Mouse (Mus musculus) megakaryocyte, embryonic 14.5 days (primary cell): Measurements from ENCODE around the gene Prr5l. TPM values are rescaled to one million over a fixed set of nuclear protein-coding genes. Genes with fewer than 3 reads are reported as not detected.

ENCODE experiments used
- H3K27me3 ChIP-seq: replicated peaks from 2 replicates; pipeline ENCODE3; 2012; ENCODE audit warnings: inconsistent platforms
- H3K36me3 ChIP-seq: replicated peaks from 2 replicates; pipeline ENCODE3; 2012; ENCODE audit warnings: low read length, inconsistent platforms, mixed read lengths
- H3K4me1 ChIP-seq: 2 replicates; pipeline ENCODE4 v1.6.1; 2012; ENCODE audit warnings: inconsistent platforms
- H3K4me3 ChIP-seq: replicated peaks from 2 replicates; pipeline ENCODE3; 2012; ENCODE audit warnings: moderate library complexity, mild to moderate bottlenecking, inconsistent platforms
- H3K9me3 ChIP-seq: 2 replicates; pipeline ENCODE4 v1.6.1; 2012; ENCODE audit warnings: inconsistent platforms
- FLI1 ChIP-seq: IDR thresholded peaks from 2 replicates; pipeline ENCODE4 v1.6.1; 2012; ENCODE audit warnings: low read length, inconsistent platforms, mixed read lengths
- GATA1 ChIP-seq: IDR thresholded peaks from 3 replicates; pipeline ENCODE4 v1.6.1; 2012; ENCODE audit warnings: mixed read lengths, low read length, inconsistent platforms, borderline replicate concordance
- polyA plus RNA-seq: library from polyadenylated mRNA; stranded (reverse); fragments of >175 nt; gene quantifications from 2 replicates; pipeline ENCODE4 v1.2.3, GENCODE M21; 2012; ENCODE audit warnings: low replicate concordance; ENCODE audit not compliant: insufficient read depth

The Prr5l gene
- polyA plus RNA-seq, 1 experiment, result 44.1 TPM

DNA sequence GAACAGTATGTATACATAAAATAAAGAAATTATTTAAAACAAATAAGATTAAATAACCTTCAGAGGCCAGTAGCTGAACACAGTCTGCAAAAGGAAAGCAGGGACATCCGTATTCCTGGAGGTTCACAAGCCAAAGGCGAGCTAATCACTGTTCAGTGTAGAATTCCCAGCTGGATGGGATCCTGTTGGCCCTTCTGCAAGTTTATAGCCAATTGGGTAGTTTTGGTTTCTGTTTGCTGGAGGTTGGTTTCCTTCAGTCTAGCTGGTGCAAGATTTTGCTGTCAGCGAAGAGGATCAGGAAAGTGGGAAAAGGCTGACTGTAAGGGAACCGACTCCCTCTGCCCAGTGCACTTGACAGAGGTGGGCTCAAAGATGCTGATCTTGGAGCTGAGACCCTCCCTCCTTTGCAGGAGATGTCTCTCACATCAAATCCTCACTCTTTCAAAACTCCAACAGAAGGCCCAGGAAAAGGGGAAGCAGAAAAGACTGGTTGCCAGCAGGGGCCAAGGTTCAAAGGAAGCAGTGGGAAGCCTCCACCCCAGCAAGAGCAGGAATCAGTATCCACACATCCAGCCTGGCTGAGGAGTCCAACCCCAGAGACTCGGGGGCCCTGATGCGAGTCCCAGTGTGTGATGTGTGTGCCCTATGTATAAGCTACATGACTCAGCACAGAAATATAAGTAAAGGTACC is 69.1 kb downstream of the Prr5l start:
- TF ChIP-seq GATA1, result no peak
- TF ChIP-seq FLI1, result no peak
- no peak overlapping the region for H3K4me3 ChIP-seq
- H3K27me3 ChIP-seq, result peaks cover 18% of the 10 kb centered on the region
- H3K36me3 ChIP-seq, result no peaks in the 10 kb centered on the region
- no peaks in the 10 kb centered on the region for H3K9me3 ChIP-seq
- peaks cover 40% of the 10 kb centered on the region for H3K4me1 ChIP-seq

DNA sequence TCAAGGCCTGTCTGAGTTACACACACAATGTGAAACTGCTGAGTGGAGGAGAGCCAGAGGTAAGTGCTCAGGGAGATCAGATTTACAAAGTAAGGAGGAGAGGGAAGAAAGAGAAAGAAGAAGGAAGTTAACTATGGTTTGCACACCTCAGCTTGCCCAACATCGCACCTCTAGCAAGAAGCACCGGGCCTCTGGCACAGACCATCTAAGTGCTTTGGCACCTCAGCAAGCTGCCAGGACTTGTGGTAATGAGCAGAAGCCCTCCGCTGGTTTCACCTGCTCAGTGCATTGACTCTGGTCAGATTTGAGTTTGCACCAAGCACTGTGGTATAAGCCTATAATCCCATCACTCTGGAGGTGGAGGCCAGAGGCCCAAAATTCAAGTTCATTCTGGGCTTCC is 70.9 kb downstream of the Prr5l start:
- H3K9me3 ChIP-seq, result no peaks in the 10 kb centered on the region
- TF ChIP-seq GATA1, result no peak
- no peak for TF ChIP-seq FLI1
- H3K4me3 ChIP-seq, result no peak overlapping the region
- H3K36me3 ChIP-seq, result no peaks in the 10 kb centered on the region
- H3K27me3 ChIP-seq, result peaks cover 10% of the 10 kb centered on the region
- H3K4me1 ChIP-seq, result peaks cover 52% of the 10 kb centered on the region

DNA sequence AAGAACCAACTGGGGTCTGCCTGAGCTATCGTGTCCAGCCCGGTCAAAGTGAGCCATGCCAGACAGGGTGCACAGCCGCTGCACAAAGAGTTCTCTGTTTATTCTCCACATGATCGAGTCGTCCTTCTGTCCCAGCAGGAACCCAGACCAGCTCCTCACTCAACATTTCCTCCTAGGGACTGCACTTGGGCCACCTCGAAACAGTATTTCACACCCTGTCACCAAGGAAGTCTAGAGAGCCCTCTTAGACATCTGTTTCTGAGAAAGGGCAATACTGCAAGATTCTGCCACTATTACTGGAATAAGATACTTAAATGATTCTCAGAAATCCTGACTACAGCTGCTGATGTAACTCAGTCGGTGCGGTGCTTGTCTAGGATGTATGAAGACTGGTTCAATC is 72.1 kb downstream of the Prr5l start:
- no peaks in the 10 kb centered on the region for H3K9me3 ChIP-seq
- H3K36me3 ChIP-seq, result no peaks in the 10 kb centered on the region
- H3K4me3 ChIP-seq, result peak overlapping the region; percentile 66
- H3K4me1 ChIP-seq, result peaks cover 44% of the 10 kb centered on the region
- TF ChIP-seq FLI1, result no peak
- TF ChIP-seq GATA1, result no peak
- peaks cover 8% of the 10 kb centered on the region for H3K27me3 ChIP-seq

DNA sequence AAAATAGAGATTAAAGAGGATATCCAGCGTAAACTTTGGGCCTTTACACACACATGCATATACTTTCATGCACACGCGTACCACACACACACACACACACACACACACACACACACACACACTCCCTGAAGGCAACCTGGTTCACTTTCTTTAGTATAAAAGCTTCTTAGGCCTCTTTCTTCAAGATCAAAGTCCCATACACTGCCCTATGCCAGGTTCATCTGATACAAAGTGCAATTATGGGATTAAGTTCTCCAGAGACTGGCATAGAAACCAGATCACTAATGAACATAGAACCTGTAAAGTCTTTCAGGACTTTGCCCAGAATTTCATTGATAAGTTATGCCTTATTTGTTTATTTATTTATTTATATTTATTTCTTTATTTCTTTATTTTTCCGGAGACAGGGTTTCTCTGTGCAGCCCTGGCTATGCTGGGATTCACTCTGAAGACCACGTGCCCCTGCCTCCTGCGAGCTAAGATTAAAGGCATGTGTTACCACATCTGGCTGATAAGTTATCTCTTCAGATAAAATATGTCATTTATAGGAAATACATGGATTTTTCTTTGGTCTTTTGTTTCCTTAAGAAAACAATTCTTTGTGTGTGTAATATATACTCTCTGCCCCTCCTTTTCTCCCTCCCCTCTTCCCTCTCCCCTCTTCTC is 73.1 kb downstream of the Prr5l start:
- Histone ChIP-seq H3K4me1 (peaks cover 35% of the 10 kb centered on the region), H3K4me3 (no peak overlapping the region), H3K27me3 (peaks cover 8% of the 10 kb centered on the region)

DNA sequence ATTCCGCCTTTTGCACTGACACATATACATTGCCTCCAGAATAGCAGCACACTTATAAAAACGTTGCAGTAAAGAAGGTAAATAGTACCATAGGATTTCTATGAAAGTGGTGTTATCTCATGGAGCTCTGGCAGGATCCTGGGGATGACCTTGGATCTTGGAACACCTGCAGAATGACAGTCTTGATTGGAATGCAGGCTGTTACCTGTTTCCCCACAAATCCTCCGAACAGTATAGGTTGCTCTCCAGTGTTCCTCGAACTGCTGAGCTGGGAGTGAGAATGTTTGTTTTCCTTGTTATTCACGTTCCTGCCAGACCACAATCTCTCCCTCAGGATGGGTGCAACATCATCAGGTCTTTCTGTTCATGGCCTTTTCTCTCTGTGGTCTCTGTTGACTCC is 75.1 kb downstream of the Prr5l start:
- H3K4me3 ChIP-seq, result no peak overlapping the region
- peaks cover 8% of the 10 kb centered on the region for H3K27me3 ChIP-seq
- H3K4me1 ChIP-seq, result peaks cover 22% of the 10 kb centered on the region
- H3K9me3 ChIP-seq, result peaks cover 11% of the 10 kb centered on the region; the same call in 1 of the 2 replicates
- no peak for TF ChIP-seq GATA1
- TF ChIP-seq FLI1, result no peak
- no peaks in the 10 kb centered on the region for H3K36me3 ChIP-seq

More for the DNA sequence above, 73.1 kb downstream of the Prr5l start:
- TF ChIP-seq FLI1 (no peak), GATA1 (no peak)
- H3K9me3 ChIP-seq, result no peaks in the 10 kb centered on the region
- no peaks in the 10 kb centered on the region for H3K36me3 ChIP-seq

DNA sequence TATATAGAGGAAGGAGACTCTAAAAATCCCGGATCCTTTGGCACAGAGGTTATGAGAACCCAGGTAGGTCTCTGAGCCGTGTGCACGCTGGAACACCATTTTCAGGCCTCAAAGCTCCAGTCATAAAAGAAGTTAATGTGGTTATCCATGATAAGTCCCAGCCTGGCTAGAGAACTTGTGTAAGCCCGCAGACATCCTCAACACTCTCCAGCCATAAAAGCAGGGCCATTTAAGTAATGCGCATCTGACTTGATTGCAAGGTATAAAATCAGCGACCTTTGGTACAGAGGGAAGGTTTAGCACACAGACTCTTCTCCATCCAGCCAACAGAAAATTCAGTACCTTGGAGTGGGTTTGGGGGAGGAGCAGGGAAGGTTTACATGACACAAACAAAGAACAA is 80.6 kb downstream of the Prr5l start:
- H3K36me3 ChIP-seq, result no peaks in the 10 kb centered on the region
- no peak overlapping the region for H3K4me3 ChIP-seq
- peaks cover 2% of the 10 kb centered on the region for H3K27me3 ChIP-seq
- no peak for TF ChIP-seq FLI1
- no peak for TF ChIP-seq GATA1
- peaks cover 27% of the 10 kb centered on the region for H3K4me1 ChIP-seq
- H3K9me3 ChIP-seq, result peaks cover 12% of the 10 kb centered on the region; the same call in 1 of the 2 replicates

DNA sequence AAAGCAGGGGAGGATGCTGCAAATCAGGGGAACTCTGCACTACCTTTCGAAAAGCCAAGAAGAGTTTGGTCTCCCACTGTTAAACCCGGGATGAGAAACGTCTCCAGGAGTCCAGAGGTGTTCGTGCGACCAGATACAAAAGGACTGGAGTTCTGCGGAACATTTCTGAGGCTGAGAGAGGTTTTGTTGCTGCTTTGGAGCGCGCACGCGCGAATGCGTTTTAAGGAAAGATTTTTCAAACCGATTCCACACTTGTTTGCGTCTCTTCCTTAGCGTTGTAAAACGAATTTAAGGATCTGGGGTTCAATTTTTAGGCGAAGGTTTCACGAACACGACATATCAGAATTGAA is 85.0 kb downstream of the Prr5l start:
- TF ChIP-seq FLI1 (no peak), GATA1 (no peak)
- H3K4me1 ChIP-seq, result peaks cover 67% of the 10 kb centered on the region
- peaks cover 33% of the 10 kb centered on the region for H3K36me3 ChIP-seq
- peak overlapping the region; percentile 95 for H3K4me3 ChIP-seq
- H3K27me3 ChIP-seq, result peaks cover 2% of the 10 kb centered on the region
- H3K9me3 ChIP-seq, result peaks cover 3% of the 10 kb centered on the region; the same call in 1 of the 2 replicates

DNA sequence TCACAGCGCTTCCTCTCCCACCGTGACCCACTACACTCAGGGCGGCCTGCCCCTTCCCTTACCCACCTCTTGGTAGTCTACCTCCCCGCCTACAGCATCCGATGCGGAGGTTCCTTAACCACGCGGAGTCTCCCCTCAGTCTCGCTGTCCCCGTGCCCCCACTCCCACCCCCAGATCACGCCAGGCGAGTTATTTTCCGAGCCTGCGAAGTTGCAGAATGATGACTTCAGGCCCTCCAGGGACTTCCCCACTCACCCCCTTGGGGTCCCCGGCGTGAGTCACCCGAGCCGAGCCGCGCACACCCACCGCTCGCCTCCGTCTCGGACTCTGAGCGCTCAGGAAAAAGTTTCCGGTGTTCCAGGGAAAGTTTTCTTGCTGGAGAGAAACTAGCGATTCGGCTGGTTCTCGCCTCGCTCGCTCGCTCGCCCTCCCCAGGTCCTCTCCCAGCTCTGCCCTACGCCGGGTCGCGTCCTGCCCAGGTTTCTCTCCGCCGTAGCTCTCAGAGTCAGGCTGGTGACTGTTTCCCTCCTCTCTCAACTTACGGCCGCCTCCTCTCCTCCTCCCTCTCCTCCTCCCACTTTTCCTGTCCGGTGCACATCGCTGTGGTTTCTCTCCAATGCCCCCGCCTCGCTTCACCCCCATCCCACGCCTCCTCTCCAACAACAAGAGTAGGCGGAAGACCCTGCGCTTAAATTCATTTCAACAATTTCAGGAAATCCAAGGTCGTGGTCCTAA is 85.5 kb downstream of the Prr5l start:
- Histone ChIP-seq H3K27me3 (peaks cover 2% of the 10 kb centered on the region), H3K36me3 (peaks cover 38% of the 10 kb centered on the region), H3K4me1 (peaks cover 72% of the 10 kb centered on the region), H3K4me3 (peak overlapping the region; percentile 95), H3K9me3 (no peaks in the 10 kb centered on the region)
- no peak for TF ChIP-seq GATA1
- no peak for TF ChIP-seq FLI1

DNA sequence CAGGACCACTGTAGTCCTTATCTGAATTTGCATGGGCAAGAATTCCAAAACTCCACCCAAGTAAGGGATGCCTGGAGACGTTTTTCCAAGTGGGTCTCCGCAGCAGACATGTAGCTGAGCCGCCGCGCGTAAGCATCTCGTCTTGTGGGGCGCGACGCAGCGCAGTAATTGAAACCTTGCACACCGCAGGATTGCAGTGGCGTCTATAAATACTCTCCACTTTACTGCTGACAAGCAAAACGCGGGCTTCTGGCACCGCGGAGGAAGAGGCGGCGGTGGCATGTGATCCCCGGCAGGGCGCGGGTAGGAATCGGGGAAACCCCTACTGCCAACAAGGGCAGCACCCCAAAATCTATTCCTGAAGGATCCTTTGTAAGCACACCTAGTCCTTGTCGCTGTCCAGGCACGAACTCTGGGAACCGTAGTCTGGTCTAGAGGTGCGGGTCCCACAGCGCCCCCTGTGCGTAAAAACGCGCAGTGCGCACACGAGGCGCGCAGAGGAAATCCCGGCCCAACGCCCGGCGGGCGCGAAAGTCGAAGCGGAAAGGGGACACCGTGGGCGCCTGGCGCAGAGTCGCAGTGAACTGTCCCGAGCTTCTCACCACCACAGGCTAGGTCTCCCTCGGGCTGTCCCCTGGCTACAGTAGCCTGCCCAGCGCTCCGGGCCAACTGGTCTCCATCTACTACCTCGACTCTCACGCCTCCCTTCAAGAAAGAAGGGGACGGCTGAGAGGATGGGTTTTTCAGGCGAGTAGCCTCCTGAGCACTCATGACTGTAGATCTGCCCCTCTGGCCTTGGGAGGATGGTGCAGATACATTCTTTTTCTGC is 86.3 kb downstream of the Prr5l start:
- TF ChIP-seq FLI1 (no peak), GATA1 (no peak)
- Histone ChIP-seq H3K4me1 (peaks cover 80% of the 10 kb centered on the region), H3K36me3 (peaks cover 46% of the 10 kb centered on the region), H3K27me3 (peaks cover 2% of the 10 kb centered on the region), H3K4me3 (peak overlapping the region; percentile 95), H3K9me3 (no peaks in the 10 kb centered on the region)
